Mouse (Mus musculus): ENCODE measurements around the gene Ric8b.
A peak's percentile ranks its signal among the peaks of the same experiment; 100 is the strongest.

Ric8b gene

GRCm38 (mm10) chr10:84910194-84910593 is 7.2 kb upstream of the Ric8b start:
- DNase-seq, result no peak

- no peak for DNase-seq
Measured at GRCm38 (mm10) chr10:84910758-84911384, 6.5 kb upstream of the Ric8b start.

- no peak for DNase-seq
Measured at GRCm38 (mm10) chr10:84913148-84913547, 4.3 kb upstream of the Ric8b start.

GRCm38 (mm10) chr10:84915476-84915875 is 1.9 kb upstream of the Ric8b start:
- no peak for DNase-seq

GRCm38 (mm10) chr10:84917731-84918095 is 297 bp downstream of the Ric8b start:
- DNase-seq, result no peak

- DNase-seq, result no peak
Measured at GRCm38 (mm10) chr10:84926336-84926735, 8.9 kb downstream of the Ric8b start.

- no peak for DNase-seq
Measured at GRCm38 (mm10) chr10:84926885-84927284, 9.5 kb downstream of the Ric8b start.

- DNase-seq, result no peak
Measured at GRCm38 (mm10) chr10:84928465-84928864, 11.0 kb downstream of the Ric8b start.

GRCm38 (mm10) chr10:84935553-84936209 is 18.3 kb downstream of the Ric8b start:
- DNase-seq, result no peak

- DNase-seq, result no peak
Measured at GRCm38 (mm10) chr10:84936832-84937515, 19.6 kb downstream of the Ric8b start.

GRCm38 (mm10) chr10:84938094-84938820 is 20.8 kb downstream of the Ric8b start:
- no peak for DNase-seq

GRCm38 (mm10) chr10:84938886-84939285 is 21.5 kb downstream of the Ric8b start:
- no peak for DNase-seq

- DNase-seq, result no peak
Measured at GRCm38 (mm10) chr10:84940356-84940755, 22.9 kb downstream of the Ric8b start.

- no peak for DNase-seq
Measured at GRCm38 (mm10) chr10:84945692-84946091, 28.3 kb downstream of the Ric8b start.

- DNase-seq, result no peak
Measured at GRCm38 (mm10) chr10:84948970-84949683, 31.7 kb downstream of the Ric8b start.

GRCm38 (mm10) chr10:84949684-84950010 is 32.2 kb downstream of the Ric8b start:
- DNase-seq, result no peak

- no peak for DNase-seq
Measured at GRCm38 (mm10) chr10:84950384-84950783, 33.0 kb downstream of the Ric8b start.

GRCm38 (mm10) chr10:84954236-84954635 is 36.8 kb downstream of the Ric8b start:
- DNase-seq, result no peak

- no peak for DNase-seq
Measured at GRCm38 (mm10) chr10:84956173-84956572, 38.8 kb downstream of the Ric8b start.

- no peak for DNase-seq
Measured at GRCm38 (mm10) chr10:84958597-84958996, 41.2 kb downstream of the Ric8b start.

GRCm38 (mm10) chr10:84960380-84960930 is 43.0 kb downstream of the Ric8b start:
- DNase-seq, result no peak

- peak in 1 of 2 experiments; percentile 18 for DNase-seq
Measured at GRCm38 (mm10) chr10:84963126-84963525, 45.7 kb downstream of the Ric8b start.

GRCm38 (mm10) chr10:84963726-84964125 is 46.3 kb downstream of the Ric8b start:
- peak; percentile 70 to 81 for DNase-seq
